Mouse (Mus musculus): Measurements from ENCODE around the gene Cpe. TPM values are rescaled to one million over a fixed set of nuclear protein-coding genes. Genes with fewer than 3 reads are reported as not detected.

The Cpe gene
- polyA plus RNA-seq, 1 experiment = not detected

- TF ChIP-seq GATA1 (IDR thresholded peaks at IDR 0.05; ENCODE audit: low read length) = no peak
Measured at GRCm38 (mm10) chr8:64624603-64625037, 68.2 kb downstream of the Cpe start.

GRCm38 (mm10) chr8:64620365-64621150 is 72.3 kb downstream of the Cpe start:
- TF ChIP-seq GATA1 (IDR thresholded peaks at IDR 0.05; ENCODE audit: low read length) = no peak

- no peak for TF ChIP-seq GATA1 (IDR thresholded peaks at IDR 0.05; ENCODE audit: low read length)
Measured at GRCm38 (mm10) chr8:64619661-64620060, 73.2 kb downstream of the Cpe start.

GRCm38 (mm10) chr8:64618618-64619017 is 74.2 kb downstream of the Cpe start:
- TF ChIP-seq GATA1 (IDR thresholded peaks at IDR 0.05; ENCODE audit: low read length) = no peak

- TF ChIP-seq GATA1 (IDR thresholded peaks at IDR 0.05; ENCODE audit: low read length) = no peak
Measured at GRCm38 (mm10) chr8:64616566-64616965, 76.3 kb downstream of the Cpe start.

- no peak for TF ChIP-seq GATA1 (IDR thresholded peaks at IDR 0.05; ENCODE audit: low read length)
Measured at GRCm38 (mm10) chr8:64615459-64615858, 77.4 kb downstream of the Cpe start.

GRCm38 (mm10) chr8:64613663-64614062 is 79.2 kb downstream of the Cpe start:
- TF ChIP-seq GATA1 (IDR thresholded peaks at IDR 0.05; ENCODE audit: low read length) = no peak

- TF ChIP-seq GATA1 (IDR thresholded peaks at IDR 0.05; ENCODE audit: low read length) = no peak
Measured at GRCm38 (mm10) chr8:64611210-64611974, 81.5 kb downstream of the Cpe start.

- no peak for TF ChIP-seq GATA1 (IDR thresholded peaks at IDR 0.05; ENCODE audit: low read length)
Measured at GRCm38 (mm10) chr8:64608931-64609330, 83.9 kb downstream of the Cpe start.

- no peak for TF ChIP-seq GATA1 (IDR thresholded peaks at IDR 0.05; ENCODE audit: low read length)
Measured at GRCm38 (mm10) chr8:64606015-64606414, 86.8 kb downstream of the Cpe start.

GRCm38 (mm10) chr8:64598206-64598605 is 94.6 kb downstream of the Cpe start:
- no peak for TF ChIP-seq GATA1 (IDR thresholded peaks at IDR 0.05; ENCODE audit: low read length)

- TF ChIP-seq GATA1 (IDR thresholded peaks at IDR 0.05; ENCODE audit: low read length) = no peak
Measured at GRCm38 (mm10) chr8:64597042-64597970, 95.5 kb downstream of the Cpe start.

- TF ChIP-seq GATA1 (IDR thresholded peaks at IDR 0.05; ENCODE audit: low read length) = no peak
Measured at GRCm38 (mm10) chr8:64596396-64596795, 96.5 kb downstream of the Cpe start.

- no peak for TF ChIP-seq GATA1 (IDR thresholded peaks at IDR 0.05; ENCODE audit: low read length)
Measured at GRCm38 (mm10) chr8:64590456-64590855, 102.4 kb downstream of the Cpe start.

GRCm38 (mm10) chr8:64582887-64583286 is 110.0 kb downstream of the Cpe start:
- TF ChIP-seq GATA1 (IDR thresholded peaks at IDR 0.05; ENCODE audit: low read length) = no peak

- no peak for TF ChIP-seq GATA1 (IDR thresholded peaks at IDR 0.05; ENCODE audit: low read length)
Measured at GRCm38 (mm10) chr8:64578221-64578620, 114.6 kb downstream of the Cpe start.
